Comparison of ENCODE assay signal across 16 mouse cellular contexts in genomic region chr7:65611298-65611697, GRCm38 (mm10). TPM values are rescaled to one million over a fixed set of nuclear protein-coding genes. Genes with fewer than 3 reads are reported as not detected.
A peak's percentile ranks its signal among the peaks of the same experiment; 100 is the strongest.
DNase-seq lines count a peak whose midpoint lies in the region; ATAC-seq lines count a peak whose summit lies in the region.
"Had no signal": no experiment of that assay in that cellular context is flagged by ENCODE, and none has a peak within 500 bp of the region (broad histone marks: within the 10 kb centered on the region; RNA-seq: fewer than 3 reads in every experiment).

No protein-coding gene starts in this region.

- ATAC-seq in cerebellum, adult (ENCODE audit: insufficient number of reproducible peaks, low FRiP score, low TSS enrichment) = no peak
- ATAC-seq: forebrain, embryonic 16.5 days had no signal

- peak; percentile 74 for DNase-seq in 3T3-L1 (ENCODE audit: low read depth, low spot score)
- peak; percentile 39 for DNase-seq in Muller cell, postnatal 12 days (ENCODE audit: inconsistent ontology term)
- peak; percentile 20 for DNase-seq in adrenal gland, adult 8-10 months
- peak; percentile 37 to 63 for DNase-seq in adrenal gland, postnatal 36 days
- no peak for DNase-seq in layer of hippocampus, postnatal 36 days
- DNase-seq in layer of hippocampus, adult 9-11 months = no peak
- DNase-seq: cerebellum, adult 11-12 months; cerebellum, adult 9-10 months; cerebellum, postnatal 36 days; gastrocnemius, postnatal 10 days; heart, adult 18-20 months; heart, postnatal 10 days; heart, postnatal 4 days; kidney, adult 11 months had no signal

RNA-seq across cellular contexts. Expression of gene Tarsl2, which starts 33.4 kb away (rescaled TPM):
- 10 to 100 TPM; 17.5 to 21.3 (median 18.7) TPM for total RNA-seq in adrenal gland, adult 8-10 months (2022)
- total RNA-seq in adrenal gland, postnatal 36 days (2021) = 10 to 100 TPM; 18.2 to 27.3 TPM
- total RNA-seq in layer of hippocampus, postnatal 36 days (2021) = 10 to 100 TPM; 33.9 to 34.3 TPM

Comparison
In these comparisons a context has a peak if more than half of its experiments do, and no peak if none do; other contexts are left out.
1. DNase-seq: peak in 3T3-L1 (single experiment), Muller cell, postnatal 12 days (single experiment), adrenal gland, adult 8-10 months (single experiment) and adrenal gland, postnatal 36 days (2 of 2); none in layer of hippocampus, postnatal 36 days (0 of 2) and layer of hippocampus, adult 9-11 months (single experiment).